Mouse (Mus musculus): ENCODE measurements around the gene Gm49354. TPM values are rescaled to one million over a fixed set of nuclear protein-coding genes. Genes with fewer than 3 reads are reported as not detected.

Gm49354 gene
- polyA plus RNA-seq, 1 experiment from 2014 or later, result not detected

Other genes starting within 250 kb of the Gm49354 start
- 12.5 and 13.3 TPM in 2 replicates for gene Agtpbp1, start 197.0 kb downstream of the Gm49354 start, polyA plus RNA-seq (2015; fragmentation: Nextera tagmentation; extraction: Ambion mirVana)
- gene Naa35, start 197.0 kb downstream of the Gm49354 start, polyA plus RNA-seq (2015; fragmentation: Nextera tagmentation; extraction: Ambion mirVana), result 101 and 113 TPM in 2 replicates
- gene Golm1, start 106.4 kb downstream of the Gm49354 start, polyA plus RNA-seq (2015; fragmentation: Nextera tagmentation; extraction: Ambion mirVana), result 37.9 and 40.5 TPM in 2 replicates
- gene 4921517D22Rik, start 88.1 kb downstream of the Gm49354 start, polyA plus RNA-seq (2015; fragmentation: Nextera tagmentation; extraction: Ambion mirVana), result not detected in 2 replicates
- gene Spata31d1a, start 71.9 kb downstream of the Gm49354 start, polyA plus RNA-seq (2015; fragmentation: Nextera tagmentation; extraction: Ambion mirVana), result 0.04 TPM in 1 of 2 replicates, not detected in the other
- gene Spata31d1b, start 70.0 kb downstream of the Gm49354 start, polyA plus RNA-seq (2015; fragmentation: Nextera tagmentation; extraction: Ambion mirVana), result 0.04 TPM in 1 of 2 replicates, not detected in the other
- gene Spata31d1d, start 50.5 kb downstream of the Gm49354 start, polyA plus RNA-seq (2015; fragmentation: Nextera tagmentation; extraction: Ambion mirVana), result not detected in 2 replicates
- gene 1700014D04Rik, start 35.5 kb downstream of the Gm49354 start, polyA plus RNA-seq (2015; fragmentation: Nextera tagmentation; extraction: Ambion mirVana), result not detected in 2 replicates
- 128 and 134 TPM in 2 replicates for gene Isca1, start 12.4 kb downstream of the Gm49354 start, polyA plus RNA-seq (2015; fragmentation: Nextera tagmentation; extraction: Ambion mirVana)
- 48.1 and 48.9 TPM in 2 replicates for gene Tut7, start 40.9 kb upstream of the Gm49354 start, polyA plus RNA-seq (2015; fragmentation: Nextera tagmentation; extraction: Ambion mirVana)